Mouse (Mus musculus): Measurements from ENCODE around the gene Mpp6. TPM values are rescaled to one million over a fixed set of nuclear protein-coding genes. Genes with fewer than 3 reads are reported as not detected.

The Mpp6 gene
- polyA plus RNA-seq, 1 experiment from 2014 or later, result 115 TPM

DNA sequence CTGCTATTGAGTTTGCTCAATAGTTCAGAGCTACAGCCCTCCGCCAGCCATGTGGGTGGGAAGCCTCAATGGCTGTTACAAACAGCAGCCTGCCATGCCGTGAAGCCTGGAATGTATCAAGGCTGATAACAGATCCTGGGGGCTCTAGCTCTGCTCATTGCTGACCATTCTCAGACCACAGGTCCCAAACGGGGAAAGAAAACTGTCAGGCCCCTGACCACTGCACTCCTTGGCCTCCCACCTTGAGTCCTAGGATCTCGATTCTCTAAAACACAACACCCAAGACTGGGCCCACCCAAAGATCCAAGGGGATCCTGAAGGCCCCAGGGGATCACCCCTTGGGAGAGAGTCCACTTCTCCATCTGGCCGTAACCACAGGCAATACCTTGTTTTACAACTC is 112.3 kb downstream of the Mpp6 start:
- Histone ChIP-seq H3K4me3 (ENCODE audit: low read length) (no peak overlapping the region), H3K36me3 (ENCODE audit: control insufficient read depth, insufficient read depth, low read length) (no peaks in the 10 kb centered on the region), H3K4me1 (ENCODE audit: control insufficient read depth, insufficient read depth, low read length) (peaks cover 3% of the 10 kb centered on the region; the same call in 1 of the 2 replicates), H3K27ac (ENCODE audit: low read depth, low read length) (no peak overlapping the region), H3K9me3 (ENCODE audit: control insufficient read depth, low read length) (no peaks in the 10 kb centered on the region), H3K27me3 (ENCODE audit: control insufficient read depth, insufficient read depth, low read length) (no peaks in the 10 kb centered on the region), H3K9ac (ENCODE audit: low read depth, low read length) (no peak overlapping the region), H3K4me2 (replicated peaks; ENCODE audit: low read depth, low read length) (no peak overlapping the region)
- no peak for ATAC-seq (ENCODE audit: low FRiP score, low TSS enrichment)
- WGBS, result 78% methylated on average over 5 of the region's 5 CpGs

GRCm38 (mm10) chr6:50222986-50223385 is 112.9 kb downstream of the Mpp6 start:
- Histone ChIP-seq H3K4me1 (ENCODE audit: control insufficient read depth, insufficient read depth, low read length) (peaks cover 3% of the 10 kb centered on the region; the same call in 1 of the 2 replicates), H3K9ac (ENCODE audit: low read depth, low read length) (no peak overlapping the region), H3K27me3 (ENCODE audit: control insufficient read depth, insufficient read depth, low read length) (no peaks in the 10 kb centered on the region), H3K9me3 (ENCODE audit: control insufficient read depth, low read length) (no peaks in the 10 kb centered on the region), H3K4me3 (ENCODE audit: low read length) (no peak overlapping the region), H3K36me3 (ENCODE audit: control insufficient read depth, insufficient read depth, low read length) (no peaks in the 10 kb centered on the region), H3K4me2 (replicated peaks; ENCODE audit: low read depth, low read length) (no peak overlapping the region), H3K27ac (ENCODE audit: low read depth, low read length) (no peak overlapping the region)
- ATAC-seq (ENCODE audit: low FRiP score, low TSS enrichment), result no peak
- 67% methylated on average over 5 of the region's 5 CpGs for WGBS

- Histone ChIP-seq H3K4me3 (ENCODE audit: low read length) (no peak overlapping the region), H3K36me3 (ENCODE audit: control insufficient read depth, insufficient read depth, low read length) (no peaks in the 10 kb centered on the region), H3K27me3 (ENCODE audit: control insufficient read depth, insufficient read depth, low read length) (no peaks in the 10 kb centered on the region), H3K4me2 (replicated peaks; ENCODE audit: low read depth, low read length) (no peak overlapping the region), H3K9me3 (ENCODE audit: control insufficient read depth, low read length) (no peaks in the 10 kb centered on the region), H3K27ac (ENCODE audit: low read depth, low read length) (no peak overlapping the region), H3K9ac (ENCODE audit: low read depth, low read length) (no peak overlapping the region), H3K4me1 (ENCODE audit: control insufficient read depth, insufficient read depth, low read length) (peaks cover 3% of the 10 kb centered on the region; the same call in 1 of the 2 replicates)
- WGBS, result 89% methylated on average over 4 of the region's 4 CpGs
- ATAC-seq (ENCODE audit: low FRiP score, low TSS enrichment), result no peak
Measured at GRCm38 (mm10) chr6:50223606-50224005, 113.6 kb downstream of the Mpp6 start.

DNA sequence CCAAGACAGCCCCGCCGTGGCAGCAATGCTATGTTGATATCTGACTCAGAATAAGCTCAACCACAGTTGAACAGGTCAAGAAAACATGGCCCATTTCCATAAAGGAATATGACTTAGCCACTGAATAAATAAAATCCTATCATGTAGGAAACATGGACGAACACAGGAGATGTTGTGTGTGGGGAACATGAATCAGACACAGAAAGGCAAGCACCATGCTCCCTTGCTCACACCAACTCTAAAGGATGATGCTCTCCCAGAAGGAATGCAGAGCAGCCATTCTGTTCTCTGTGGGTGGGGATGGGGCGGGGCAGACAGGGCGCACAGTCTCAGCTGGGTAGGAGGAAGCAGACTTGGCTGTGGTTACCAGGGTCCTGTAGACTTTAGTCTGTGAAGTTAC is 115.2 kb downstream of the Mpp6 start:
- Histone ChIP-seq H3K4me1 (ENCODE audit: control insufficient read depth, insufficient read depth, low read length) (no peaks in the 10 kb centered on the region), H3K36me3 (ENCODE audit: control insufficient read depth, insufficient read depth, low read length) (no peaks in the 10 kb centered on the region), H3K4me2 (replicated peaks; ENCODE audit: low read depth, low read length) (no peak overlapping the region), H3K27me3 (ENCODE audit: control insufficient read depth, insufficient read depth, low read length) (no peaks in the 10 kb centered on the region), H3K9me3 (ENCODE audit: control insufficient read depth, low read length) (no peaks in the 10 kb centered on the region), H3K9ac (ENCODE audit: low read depth, low read length) (no peak overlapping the region), H3K4me3 (ENCODE audit: low read length) (no peak overlapping the region), H3K27ac (ENCODE audit: low read depth, low read length) (no peak overlapping the region)
- 80% methylated on average over 5 of the region's 5 CpGs for WGBS
- no peak for ATAC-seq (ENCODE audit: low FRiP score, low TSS enrichment)

DNA sequence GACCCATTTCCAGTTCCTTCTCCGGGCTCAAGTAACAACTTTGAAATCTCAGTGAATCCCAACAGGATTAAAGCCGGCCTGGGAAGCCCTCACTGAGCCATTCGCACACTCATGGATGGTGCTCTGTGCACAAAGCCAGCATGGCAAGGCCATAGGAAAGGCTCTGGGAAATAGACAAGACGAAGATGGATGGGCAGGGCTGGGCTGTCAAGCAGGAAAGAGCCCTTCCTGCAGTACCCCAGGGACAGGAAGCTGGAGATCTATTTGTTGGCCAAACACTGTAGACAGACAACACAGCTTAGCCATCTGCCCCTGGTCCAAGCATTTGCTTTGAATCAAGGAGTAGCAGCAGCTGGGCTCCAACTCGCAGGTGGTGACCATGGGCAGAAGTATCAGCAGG is 118.1 kb downstream of the Mpp6 start:
- Histone ChIP-seq H3K36me3 (ENCODE audit: control insufficient read depth, insufficient read depth, low read length) (no peaks in the 10 kb centered on the region), H3K27ac (ENCODE audit: low read depth, low read length) (no peak overlapping the region), H3K4me1 (ENCODE audit: control insufficient read depth, insufficient read depth, low read length) (no peaks in the 10 kb centered on the region), H3K9me3 (ENCODE audit: control insufficient read depth, low read length) (no peaks in the 10 kb centered on the region), H3K4me2 (replicated peaks; ENCODE audit: low read depth, low read length) (no peak overlapping the region), H3K27me3 (ENCODE audit: control insufficient read depth, insufficient read depth, low read length) (no peaks in the 10 kb centered on the region), H3K4me3 (ENCODE audit: low read length) (no peak overlapping the region), H3K9ac (ENCODE audit: low read depth, low read length) (no peak overlapping the region)
- ATAC-seq (ENCODE audit: low FRiP score, low TSS enrichment), result no peak
- WGBS, result 74% methylated on average over 5 of the region's 5 CpGs

DNA sequence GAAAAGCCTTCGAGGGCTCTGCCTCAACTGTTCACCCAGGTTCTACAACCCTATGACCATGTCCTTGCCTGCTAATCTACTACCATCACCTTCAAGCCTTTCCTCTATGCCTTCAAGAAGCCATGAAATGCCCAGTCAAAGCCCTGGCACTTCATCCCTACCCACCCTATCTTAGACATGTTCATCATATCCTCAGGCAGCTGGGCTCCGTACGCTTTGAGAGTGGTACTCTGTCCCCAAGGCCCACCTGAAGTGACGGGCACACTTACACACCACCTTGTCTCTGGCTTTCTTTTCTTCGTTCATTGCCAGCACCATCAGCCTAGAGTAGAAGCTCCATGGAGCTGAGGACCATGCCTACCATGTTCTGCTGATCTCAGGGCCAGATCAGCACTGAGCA is 121.2 kb downstream of the Mpp6 start:
- ATAC-seq (ENCODE audit: low FRiP score, low TSS enrichment), result no peak
- H3K9ac ChIP-seq (ENCODE audit: low read depth, low read length), result no peak overlapping the region
- no peaks in the 10 kb centered on the region for H3K27me3 ChIP-seq (ENCODE audit: control insufficient read depth, insufficient read depth, low read length)
- H3K4me2 ChIP-seq (replicated peaks; ENCODE audit: low read depth, low read length), result no peak overlapping the region
- H3K9me3 ChIP-seq (ENCODE audit: control insufficient read depth, low read length), result no peaks in the 10 kb centered on the region
- no peak overlapping the region for H3K27ac ChIP-seq (ENCODE audit: low read depth, low read length)
- no peaks in the 10 kb centered on the region for H3K36me3 ChIP-seq (ENCODE audit: control insufficient read depth, insufficient read depth, low read length)
- no peak overlapping the region for H3K4me3 ChIP-seq (ENCODE audit: low read length)
- 97% methylated on average over 5 of the region's 5 CpGs for WGBS
- no peaks in the 10 kb centered on the region for H3K4me1 ChIP-seq (ENCODE audit: control insufficient read depth, insufficient read depth, low read length)

DNA sequence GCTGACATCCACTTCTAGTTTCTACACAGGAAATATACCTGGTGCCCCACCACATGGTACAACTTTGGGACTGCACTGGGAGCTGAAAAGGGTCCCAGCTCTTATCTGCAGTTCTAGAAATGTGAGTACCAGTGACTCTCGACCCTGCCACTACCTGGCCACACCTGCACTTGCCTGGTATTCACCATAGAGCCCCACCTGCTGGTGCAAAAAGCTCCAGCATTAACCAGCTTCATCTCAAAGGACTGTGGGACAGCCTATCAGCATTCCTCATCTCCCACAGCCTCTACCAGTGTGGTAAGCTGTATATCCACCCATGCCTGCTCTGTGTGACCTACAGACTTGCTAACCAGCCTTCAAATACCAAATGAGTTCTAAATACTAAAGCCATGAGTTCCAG is 122.9 kb downstream of the Mpp6 start:
- 59% methylated on average over 1 of the region's 1 CpGs for WGBS
- ATAC-seq (ENCODE audit: low FRiP score, low TSS enrichment), result no peak
- no peaks in the 10 kb centered on the region for H3K4me1 ChIP-seq (ENCODE audit: control insufficient read depth, insufficient read depth, low read length)

DNA sequence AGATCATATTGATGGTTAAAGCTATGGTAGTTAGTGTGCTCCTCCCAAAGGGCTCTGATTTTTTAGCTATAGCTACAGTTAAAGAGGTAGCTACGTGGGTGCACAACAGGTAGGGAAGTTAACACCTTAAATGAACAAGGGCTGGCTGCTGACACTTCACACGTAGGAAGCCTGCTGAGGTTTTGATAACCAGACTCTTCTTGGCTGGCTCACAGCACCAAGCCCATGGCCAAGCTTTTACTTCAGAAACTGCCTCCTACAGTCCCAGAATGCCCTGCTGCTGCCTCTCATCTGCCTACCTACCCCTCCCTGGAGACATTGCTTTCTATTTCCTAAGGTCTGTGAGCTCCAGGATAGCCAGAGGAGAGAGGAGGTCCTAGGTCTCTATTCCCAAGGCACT is 127.9 kb downstream of the Mpp6 start:
- Histone ChIP-seq H3K27ac (ENCODE audit: low read depth, low read length) (no peak overlapping the region), H3K36me3 (ENCODE audit: control insufficient read depth, insufficient read depth, low read length) (no peaks in the 10 kb centered on the region), H3K9ac (ENCODE audit: low read depth, low read length) (no peak overlapping the region), H3K9me3 (ENCODE audit: control insufficient read depth, low read length) (no peaks in the 10 kb centered on the region), H3K27me3 (ENCODE audit: control insufficient read depth, insufficient read depth, low read length) (no peaks in the 10 kb centered on the region), H3K4me1 (ENCODE audit: control insufficient read depth, insufficient read depth, low read length) (no peaks in the 10 kb centered on the region), H3K4me3 (ENCODE audit: low read length) (no peak overlapping the region), H3K4me2 (replicated peaks; ENCODE audit: low read depth, low read length) (no peak overlapping the region)
- WGBS, result 75% methylated on average over 2 of the region's 2 CpGs
- no peak for ATAC-seq (ENCODE audit: low FRiP score, low TSS enrichment)

More for the DNA sequence above, 122.9 kb downstream of the Mpp6 start:
- Histone ChIP-seq H3K9me3 (ENCODE audit: control insufficient read depth, low read length) (no peaks in the 10 kb centered on the region), H3K9ac (ENCODE audit: low read depth, low read length) (no peak overlapping the region), H3K4me3 (ENCODE audit: low read length) (no peak overlapping the region), H3K27me3 (ENCODE audit: control insufficient read depth, insufficient read depth, low read length) (no peaks in the 10 kb centered on the region), H3K27ac (ENCODE audit: low read depth, low read length) (no peak overlapping the region), H3K36me3 (ENCODE audit: control insufficient read depth, insufficient read depth, low read length) (no peaks in the 10 kb centered on the region), H3K4me2 (replicated peaks; ENCODE audit: low read depth, low read length) (no peak overlapping the region)

DNA sequence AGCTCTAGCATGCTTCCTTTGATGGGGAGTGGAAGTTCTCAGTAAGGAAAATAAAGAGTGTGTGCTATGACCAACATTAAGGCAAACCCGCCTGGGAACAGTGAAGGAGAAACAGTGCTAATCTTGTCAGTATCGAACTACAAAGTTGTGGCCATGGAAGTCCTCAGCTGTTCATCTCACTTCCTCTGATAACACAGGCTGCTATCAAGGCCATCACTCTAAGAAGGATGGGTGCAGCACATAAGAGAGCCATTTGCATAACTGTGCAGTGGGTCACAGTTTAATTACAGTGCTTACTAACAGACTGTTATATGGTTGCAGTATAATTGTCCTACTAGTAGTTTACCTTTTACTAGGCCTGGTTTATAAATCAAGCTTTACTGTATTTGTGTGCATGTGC is 129.9 kb downstream of the Mpp6 start:
- H3K9ac ChIP-seq (ENCODE audit: low read depth, low read length), result no peak overlapping the region
- H3K36me3 ChIP-seq (ENCODE audit: control insufficient read depth, insufficient read depth, low read length), result no peaks in the 10 kb centered on the region
- no peaks in the 10 kb centered on the region for H3K9me3 ChIP-seq (ENCODE audit: control insufficient read depth, low read length)
- H3K4me3 ChIP-seq (ENCODE audit: low read length), result no peak overlapping the region
- H3K27ac ChIP-seq (ENCODE audit: low read depth, low read length), result no peak overlapping the region
- H3K27me3 ChIP-seq (ENCODE audit: control insufficient read depth, insufficient read depth, low read length), result no peaks in the 10 kb centered on the region
- WGBS, result 95% methylated on average over 2 of the region's 2 CpGs
- no peaks in the 10 kb centered on the region for H3K4me1 ChIP-seq (ENCODE audit: control insufficient read depth, insufficient read depth, low read length)
- H3K4me2 ChIP-seq (replicated peaks; ENCODE audit: low read depth, low read length), result no peak overlapping the region
- ATAC-seq (ENCODE audit: low FRiP score, low TSS enrichment), result no peak

- Histone ChIP-seq H3K27me3 (ENCODE audit: control insufficient read depth, insufficient read depth, low read length) (no peaks in the 10 kb centered on the region), H3K27ac (ENCODE audit: low read depth, low read length) (no peak overlapping the region), H3K9ac (ENCODE audit: low read depth, low read length) (no peak overlapping the region), H3K4me1 (ENCODE audit: control insufficient read depth, insufficient read depth, low read length) (no peaks in the 10 kb centered on the region), H3K4me3 (ENCODE audit: low read length) (no peak overlapping the region), H3K9me3 (ENCODE audit: control insufficient read depth, low read length) (no peaks in the 10 kb centered on the region), H3K36me3 (ENCODE audit: control insufficient read depth, insufficient read depth, low read length) (no peaks in the 10 kb centered on the region), H3K4me2 (replicated peaks; ENCODE audit: low read depth, low read length) (no peak overlapping the region)
- ATAC-seq (ENCODE audit: low FRiP score, low TSS enrichment), result no peak
- 56% methylated on average over 5 of the region's 5 CpGs for WGBS
Measured at GRCm38 (mm10) chr6:50240437-50240836, 130.4 kb downstream of the Mpp6 start.

Data from kidney, embryonic 14.5 days (tissue).